Mouse (Mus musculus) cortical plate, adult 2 months (tissue): ENCODE data around the gene Ccdc136. TPM values are rescaled to one million over a fixed set of nuclear protein-coding genes. Genes with fewer than 3 reads are reported as not detected.
A peak's percentile ranks its signal among the peaks of the same experiment; 100 is the strongest.

ENCODE experiments used
- H3K27ac ChIP-seq: fragments of 200-500 bp; 2 replicates; pipeline ENCODE4 v1.5.1; 2012; ENCODE audit warnings: low read length, control low read depth, inconsistent platforms; ENCODE audit not compliant: insufficient read depth
- H3K4me1 ChIP-seq: fragments of 200-500 bp; 2 replicates; pipeline ENCODE4 v1.6.1; 2011; ENCODE audit warnings: low read length; ENCODE audit not compliant: control insufficient read depth, insufficient read depth
- H3K4me3 ChIP-seq: fragments of 200-500 bp; 2 replicates; pipeline ENCODE4 v1.5.1; 2011; ENCODE audit warnings: mild to moderate bottlenecking, low read length, control low read depth; ENCODE audit not compliant: insufficient read depth
- CTCF ChIP-seq: fragments of 200-500 bp; IDR thresholded peaks from 2 replicates; pipeline ENCODE4 v1.5.1; 2011; ENCODE audit warnings: mild to moderate bottlenecking, control low read depth, low read length; ENCODE audit not compliant: insufficient read depth; ENCODE audit errors: extremely low read depth
- POLR2A ChIP-seq: fragments of 200-500 bp; IDR thresholded peaks from 2 replicates; pipeline ENCODE4 v1.6.1; 2011; ENCODE audit warnings: mild to moderate bottlenecking, low read length, control low read depth; ENCODE audit not compliant: insufficient read depth; ENCODE audit errors: extremely low read depth
- polyA plus RNA-seq: library from polyadenylated mRNA; depleted of rRNA; stranded (reverse); fragments of >200 nt; gene quantifications from 2 replicates; pipeline ENCODE4 v1.2.3, GENCODE M21; 2012; rRNA removed

The Ccdc136 gene
- polyA plus RNA-seq, 1 experiment: 148 TPM

DNA sequence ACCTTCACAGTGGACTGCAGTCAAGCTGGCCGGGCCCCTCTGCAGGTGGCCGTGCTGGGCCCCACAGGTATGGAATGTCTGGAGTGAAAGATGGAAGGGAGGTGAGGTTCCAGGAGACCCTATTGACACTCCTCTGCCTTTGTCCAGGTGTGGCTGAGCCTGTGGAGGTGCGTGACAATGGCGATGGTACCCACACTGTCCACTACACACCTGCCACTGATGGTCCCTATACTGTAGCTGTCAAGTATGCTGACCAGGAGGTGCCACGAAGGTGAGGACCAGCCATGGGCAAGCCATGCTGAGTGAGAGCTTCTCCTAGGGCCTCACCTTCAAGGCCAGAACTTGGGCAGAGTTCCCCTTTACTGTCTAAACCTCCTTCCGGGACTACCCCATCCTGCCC, 54.6 kb downstream of the Ccdc136 start:
- TF ChIP-seq POLR2A (no peak), CTCF (no peak)
- Histone ChIP-seq H3K27ac (no peak overlapping the region), H3K4me1 (no peaks in the 10 kb centered on the region), H3K4me3 (no peak overlapping the region)

DNA sequence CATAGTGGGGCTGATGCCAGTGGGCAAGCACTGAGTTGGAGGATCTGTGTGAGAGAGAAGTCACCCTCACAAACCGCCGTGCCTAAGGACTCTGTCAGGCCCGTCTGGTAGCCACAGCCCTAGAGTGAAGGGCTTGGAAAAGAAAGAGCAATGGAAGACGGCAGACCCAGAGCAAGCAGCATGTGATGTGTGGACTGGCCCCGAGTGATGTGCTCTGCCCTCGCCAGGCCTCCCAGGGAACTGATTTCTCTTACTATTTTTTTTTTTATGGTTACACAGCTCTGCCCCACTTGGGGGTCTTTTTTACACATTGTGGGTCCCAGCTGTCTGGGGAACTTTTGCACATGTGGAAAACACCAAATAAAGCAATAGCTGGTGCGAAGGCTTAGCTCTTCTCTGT, 65.4 kb downstream of the Ccdc136 start:
- Histone ChIP-seq H3K27ac (no peak overlapping the region), H3K4me1 (no peaks in the 10 kb centered on the region), H3K4me3 (no peak overlapping the region)
- TF ChIP-seq CTCF (no peak), POLR2A (no peak)

DNA sequence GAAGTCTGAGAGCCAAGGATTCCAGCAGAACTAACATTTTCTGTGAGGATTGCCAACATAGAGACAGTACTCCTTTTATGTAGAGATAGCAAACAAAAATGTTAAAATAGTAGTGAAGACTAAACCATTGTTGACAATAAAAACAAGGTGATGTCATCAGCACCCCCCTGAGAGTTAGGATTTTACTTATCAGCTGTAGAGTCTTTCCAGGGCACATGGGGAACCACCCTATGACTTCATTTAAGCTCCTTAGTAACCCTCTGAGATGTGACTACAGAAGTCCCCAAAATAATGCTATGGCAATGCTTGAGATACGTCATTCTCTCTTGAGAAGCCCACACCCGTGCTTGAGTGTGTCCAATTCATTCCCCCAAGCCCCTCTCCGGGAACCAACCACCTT, 67.3 kb downstream of the Ccdc136 start:
- Histone ChIP-seq H3K4me1 (no peaks in the 10 kb centered on the region), H3K27ac (no peak overlapping the region), H3K4me3 (no peak overlapping the region)
- TF ChIP-seq POLR2A (no peak), CTCF (no peak)

DNA sequence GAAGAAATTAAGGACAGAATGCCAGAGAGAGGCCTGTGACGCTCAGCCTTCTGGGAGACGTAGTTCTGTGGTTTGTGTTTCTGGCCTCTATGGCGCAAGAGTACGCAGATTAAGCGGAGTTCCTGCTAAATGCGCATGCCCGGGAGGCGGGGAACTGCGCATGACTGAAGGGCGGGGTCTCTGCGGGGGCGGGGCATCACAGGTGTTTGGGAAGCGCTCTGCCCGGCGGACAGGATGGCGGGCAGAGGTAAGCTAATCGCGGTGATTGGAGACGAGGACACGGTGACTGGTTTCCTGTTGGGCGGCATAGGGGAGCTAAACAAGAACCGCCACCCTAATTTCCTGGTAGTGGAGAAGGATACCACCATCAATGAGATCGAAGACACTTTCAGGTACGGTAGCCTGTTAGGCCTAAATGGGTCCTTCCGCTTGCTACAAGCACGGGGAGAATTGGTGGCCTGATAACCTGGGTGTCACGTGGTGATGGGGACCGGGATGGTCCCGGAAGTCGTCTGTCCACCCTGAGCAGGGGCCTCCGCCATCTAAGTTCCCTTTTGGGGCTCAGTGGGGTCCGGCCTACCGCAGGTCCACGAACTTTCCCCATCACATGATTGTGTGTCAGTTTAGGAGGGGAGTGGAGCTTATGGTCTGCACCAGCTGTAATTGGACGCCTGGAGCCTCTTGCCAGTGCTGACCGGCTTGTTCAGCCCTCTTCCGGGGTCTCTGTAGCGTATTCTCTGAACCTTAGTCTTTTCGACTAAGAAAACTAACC, 71.7 kb downstream of the Ccdc136 start, which contains the start of gene Atp6v1f:
Gene Atp6v1f, plus strand, starts transcription at position 136 of the 772 bp plus-strand sequence.
- Histone ChIP-seq H3K4me1 (no peaks in the 10 kb centered on the region), H3K27ac (0 out of 2 replicates have a peak within 1 kb of the TSS, but pooled peaks have one; percentile 11), H3K4me3 (peak within 1 kb of the TSS; percentile 92)
- TF ChIP-seq POLR2A (peak; percentile 56; the same call in 1 of the 2 replicates), CTCF (no peak)

DNA sequence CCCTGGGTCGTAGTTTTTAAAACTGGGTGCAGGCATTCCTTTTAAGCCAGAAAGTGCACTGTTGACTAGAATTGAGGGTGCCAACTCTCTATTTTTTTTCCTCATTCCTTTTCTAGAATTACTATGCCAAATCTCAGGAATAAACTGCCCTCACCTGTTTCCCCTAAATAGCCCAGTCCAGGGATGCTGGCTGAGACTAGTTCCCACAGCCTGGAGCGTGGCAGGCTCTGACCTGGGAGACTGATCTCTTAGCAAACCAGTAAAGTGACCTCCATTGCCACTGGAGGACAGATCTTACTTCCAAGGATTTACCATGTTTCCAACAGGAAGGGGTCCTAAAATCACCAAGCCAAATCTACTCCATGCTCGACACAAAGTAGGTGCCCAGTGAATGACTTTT, 72.7 kb downstream of the Ccdc136 start:
- Histone ChIP-seq H3K4me3 (peak overlapping the region; percentile 92; the same call in 1 of the 2 replicates), H3K27ac (no peak overlapping the region), H3K4me1 (no peaks in the 10 kb centered on the region)
- no peak for TF ChIP-seq POLR2A
- no peak for TF ChIP-seq CTCF

DNA sequence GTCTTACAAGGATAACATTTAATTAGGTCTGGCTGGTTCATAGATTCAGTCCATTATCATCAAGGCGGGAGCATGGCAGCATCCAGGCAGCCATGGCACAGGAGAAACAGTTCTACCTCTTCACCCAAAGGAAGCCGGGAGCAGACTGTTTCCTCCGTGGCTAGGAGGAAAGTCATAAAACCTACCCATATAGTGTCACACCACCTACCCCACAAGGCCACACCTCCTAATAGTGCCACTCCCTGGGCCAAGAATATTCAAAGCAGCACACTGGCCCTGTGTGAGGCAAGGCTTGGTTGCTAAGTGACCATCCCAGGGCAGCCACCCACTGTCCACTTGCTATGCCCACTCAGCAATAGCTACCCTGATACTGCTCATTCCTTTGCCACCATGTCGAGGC, 75.0 kb downstream of the Ccdc136 start, which contains the start of gene Atp6v1fnb:
Gene Atp6v1fnb, plus strand, starts transcription at position 301 of the 400 bp plus-strand sequence.
- Histone ChIP-seq H3K4me3 (no peak within 1 kb of the TSS), H3K4me1 (no peaks in the 10 kb centered on the region), H3K27ac (no peak within 1 kb of the TSS)
- TF ChIP-seq CTCF (no peak), POLR2A (no peak)

DNA sequence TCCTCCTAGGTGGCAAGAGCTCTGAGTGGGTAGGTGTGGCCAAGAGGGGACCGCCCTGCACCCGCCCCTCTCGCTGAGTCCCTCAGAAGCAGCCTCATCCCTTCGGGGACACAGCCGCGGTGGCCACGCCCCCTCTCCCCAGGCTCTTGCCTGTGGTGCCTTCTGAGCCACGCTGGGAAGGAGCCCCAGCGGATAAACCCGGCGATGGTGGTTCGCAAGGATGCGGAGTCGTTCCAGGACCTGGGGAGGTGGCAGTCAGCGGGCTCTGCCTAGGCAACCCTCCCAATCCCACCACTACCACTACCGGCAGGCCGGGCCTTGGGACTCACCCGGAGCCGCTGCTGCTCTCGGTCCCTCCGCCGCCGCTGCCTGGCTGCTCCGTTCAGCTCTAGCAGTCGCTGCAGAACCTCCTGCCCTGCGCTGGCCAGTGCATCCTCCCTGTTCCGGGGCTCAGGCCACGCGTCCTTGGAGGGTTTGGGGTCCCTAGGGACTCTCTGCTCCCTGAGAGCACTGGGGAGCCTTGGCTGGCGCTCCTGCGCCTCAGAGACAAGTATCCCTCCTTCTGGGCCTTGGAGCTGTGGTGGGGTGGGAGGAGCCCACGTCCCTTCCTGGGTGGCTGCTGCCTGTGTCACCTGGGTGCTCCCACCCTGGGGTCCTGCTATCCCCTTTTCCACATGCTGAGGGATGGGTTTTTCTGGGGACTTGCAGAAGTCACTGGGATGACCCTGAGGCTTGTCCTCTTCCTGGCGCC, 78.0 kb downstream of the Ccdc136 start:
- H3K27ac ChIP-seq: no peak overlapping the region
- TF ChIP-seq POLR2A (peak; percentile 50; the same call in 1 of the 2 replicates), CTCF (no peak)
- H3K4me1 ChIP-seq: no peaks in the 10 kb centered on the region
- peak overlapping the region; percentile 24 for H3K4me3 ChIP-seq

DNA sequence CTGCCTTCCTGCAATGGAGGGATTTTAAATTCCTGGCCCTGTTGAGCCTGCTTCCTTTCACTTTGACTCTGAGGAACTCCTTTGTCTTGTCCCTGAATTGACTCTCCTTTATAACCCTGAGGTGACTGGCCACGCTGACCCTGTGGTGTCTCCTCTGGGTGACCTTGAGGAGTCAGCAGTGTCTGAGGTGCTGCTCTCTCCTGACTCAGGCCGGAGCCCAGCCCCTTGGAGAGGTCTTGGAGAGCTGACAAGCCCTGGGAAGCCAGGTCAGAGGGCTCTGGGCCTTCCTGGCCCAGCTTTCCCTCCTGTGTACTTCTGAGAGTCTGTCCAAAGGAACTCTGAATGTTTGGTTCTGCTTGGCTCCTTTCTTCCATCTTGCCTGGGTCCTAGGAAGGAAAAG, 78.6 kb downstream of the Ccdc136 start:
- Histone ChIP-seq H3K27ac (no peak overlapping the region), H3K4me3 (no peak overlapping the region), H3K4me1 (no peaks in the 10 kb centered on the region)
- no peak for TF ChIP-seq CTCF
- TF ChIP-seq POLR2A: no peak

Other genes with a start within 250 kb of the Ccdc136 start
- gene Rbm28, start 231.3 kb upstream of the Ccdc136 start, polyA plus RNA-seq: 55.8 and 57.5 TPM in 2 replicates
- gene Prrt4, start 216.7 kb upstream of the Ccdc136 start, polyA plus RNA-seq: 2.6 and 3.2 TPM in 2 replicates
- gene Impdh1, start 179.9 kb upstream of the Ccdc136 start, polyA plus RNA-seq: 64.4 and 65.6 TPM in 2 replicates
- gene Hilpda, start 123.8 kb upstream of the Ccdc136 start, polyA plus RNA-seq: 12.3 and 12.9 TPM in 2 replicates
- 1.7 and 3.0 TPM in 2 replicates for gene Fam71f2, start 116.7 kb upstream of the Ccdc136 start, polyA plus RNA-seq
- gene Fam71f1, start 77.2 kb upstream of the Ccdc136 start, polyA plus RNA-seq: not detected in 2 replicates
- gene Calu, start 48.2 kb upstream of the Ccdc136 start, polyA plus RNA-seq: 61.8 and 67.4 TPM in 2 replicates
- gene Opn1sw, start 7.8 kb upstream of the Ccdc136 start, polyA plus RNA-seq: 0.19 and 0.42 TPM in 2 replicates
- gene Flnc, start 36.9 kb downstream of the Ccdc136 start, polyA plus RNA-seq: 0.54 and 0.55 TPM in 2 replicates
- gene Atp6v1f, start 71.4 kb downstream of the Ccdc136 start, polyA plus RNA-seq: 403 and 411 TPM in 2 replicates
- 0.17 TPM in 1 of 2 replicates, not detected in the other for gene Atp6v1fnb, start 75.1 kb downstream of the Ccdc136 start, polyA plus RNA-seq
- 4.1 and 4.6 TPM in 2 replicates for gene Kcp, start 111.6 kb downstream of the Ccdc136 start, polyA plus RNA-seq
- 5.2 and 6.1 TPM in 2 replicates for gene Irf5, start 130.3 kb downstream of the Ccdc136 start, polyA plus RNA-seq
- gene Tnpo3, start 213.6 kb downstream of the Ccdc136 start, polyA plus RNA-seq: 51.0 and 52.4 TPM in 2 replicates